21 mouse cellular contexts compared by ENCODE assay signal in genomic region chr16:33611291-33611690, GRCm38 (mm10).
DNase-seq lines count a peak whose midpoint lies in the region; ATAC-seq and TF ChIP-seq lines count a peak whose summit lies in the region.
"Had no signal": no experiment of that assay in that cellular context is flagged by ENCODE, and none has a peak within 500 bp of the region (broad histone marks: within the 10 kb centered on the region; RNA-seq: fewer than 3 reads in every experiment).

No protein-coding gene starts in this region.

- H3K27me3 ChIP-seq in forebrain, embryonic 10.5 days (ENCODE audit: poor library complexity, severe bottlenecking) = no peaks in the 10 kb centered on the region
- H3K27me3 ChIP-seq in forebrain, embryonic 11.5 days (ENCODE audit: control insufficient read depth, insufficient read depth, low read length) = no peaks in the 10 kb centered on the region
- H3K27me3 ChIP-seq in hindbrain, embryonic 10.5 days (ENCODE audit: insufficient read depth, poor library complexity, severe bottlenecking) = 0 out of 2 replicates have a peak, but pooled peaks cover 2% of the 10 kb centered on the region
- no peaks in the 10 kb centered on the region for H3K27me3 ChIP-seq in hindbrain, embryonic 14.5 days (ENCODE audit: control insufficient read depth, insufficient read depth, low read length)
- no peaks in the 10 kb centered on the region for H3K27me3 ChIP-seq in midbrain, embryonic 10.5 days (ENCODE audit: low read depth, poor library complexity, severe bottlenecking)
- no peaks in the 10 kb centered on the region for H3K27me3 ChIP-seq in midbrain, embryonic 15.5 days (replicated peaks)
- no peaks in the 10 kb centered on the region for H3K27me3 ChIP-seq in myocyte (ENCODE audit: control insufficient read depth, insufficient read depth, insufficient read length)
- H3K27me3 ChIP-seq: CH12.LX; embryonic facial prominence, embryonic 12.5 days; forebrain, embryonic 15.5 days; heart, embryonic 13.5 days; hindbrain, embryonic 12.5 days; Patski had no signal

- no peak overlapping the region for H3K4me3 ChIP-seq in forebrain, embryonic 10.5 days
- H3K4me3 ChIP-seq in forebrain, embryonic 11.5 days (ENCODE audit: low read depth, low read length) = no peak overlapping the region
- no peak overlapping the region for H3K4me3 ChIP-seq in hindbrain, embryonic 10.5 days
- no peak overlapping the region for H3K4me3 ChIP-seq in hindbrain, embryonic 14.5 days (replicated peaks; ENCODE audit: low read length)
- H3K4me3 ChIP-seq in midbrain, embryonic 10.5 days = no peak overlapping the region
- no peak overlapping the region for H3K4me3 ChIP-seq in midbrain, embryonic 15.5 days
- no peak overlapping the region for H3K4me3 ChIP-seq in myocyte
- H3K4me3 ChIP-seq: embryonic facial prominence, embryonic 12.5 days; forebrain, embryonic 15.5 days; heart, embryonic 13.5 days; hindbrain, embryonic 12.5 days had no signal

- peaks cover 50% of the 10 kb centered on the region for H3K4me1 ChIP-seq in forebrain, embryonic 10.5 days
- peaks cover 9% of the 10 kb centered on the region; the same call in 1 of the 2 replicates for H3K4me1 ChIP-seq in forebrain, embryonic 11.5 days (replicated peaks; ENCODE audit: control insufficient read depth, insufficient read depth, low read length)
- peaks cover 42% of the 10 kb centered on the region for H3K4me1 ChIP-seq in hindbrain, embryonic 10.5 days (replicated peaks)
- peaks cover 6% of the 10 kb centered on the region; the same call in 1 of the 2 replicates for H3K4me1 ChIP-seq in hindbrain, embryonic 14.5 days (replicated peaks; ENCODE audit: control insufficient read depth, insufficient read depth, low read length)
- peaks cover 44% of the 10 kb centered on the region for H3K4me1 ChIP-seq in midbrain, embryonic 10.5 days
- H3K4me1 ChIP-seq in midbrain, embryonic 15.5 days = peaks cover 6% of the 10 kb centered on the region
- H3K4me1 ChIP-seq: embryonic facial prominence, embryonic 12.5 days had no signal

- no peak for TF ChIP-seq POLR2A in myocyte (IDR thresholded peaks at IDR 0.05; ENCODE audit: insufficient read length, low read depth)

- H3K36me3 ChIP-seq in forebrain, embryonic 10.5 days (replicated peaks) = 0 out of 2 replicates have a peak, but pooled peaks cover 5% of the 10 kb centered on the region
- no peaks in the 10 kb centered on the region for H3K36me3 ChIP-seq in forebrain, embryonic 11.5 days (ENCODE audit: control insufficient read depth, insufficient read depth, low read length)
- H3K36me3 ChIP-seq in hindbrain, embryonic 10.5 days = no peaks in the 10 kb centered on the region
- H3K36me3 ChIP-seq in hindbrain, embryonic 14.5 days (replicated peaks; ENCODE audit: control insufficient read depth, insufficient read depth) = no peaks in the 10 kb centered on the region
- H3K36me3 ChIP-seq in midbrain, embryonic 10.5 days = no peaks in the 10 kb centered on the region
- H3K36me3 ChIP-seq in midbrain, embryonic 15.5 days (replicated peaks) = no peaks in the 10 kb centered on the region
- no peaks in the 10 kb centered on the region for H3K36me3 ChIP-seq in myocyte (ENCODE audit: control insufficient read depth, insufficient read depth)
- H3K36me3 ChIP-seq: embryonic facial prominence, embryonic 12.5 days; forebrain, embryonic 15.5 days; heart, embryonic 13.5 days; hindbrain, embryonic 12.5 days had no signal

- H3K79me2 ChIP-seq in myocyte (ENCODE audit: control insufficient read depth, insufficient read depth) = no peaks in the 10 kb centered on the region

- no peak overlapping the region for H3K9ac ChIP-seq in forebrain, embryonic 11.5 days (ENCODE audit: low read length)
- no peak overlapping the region for H3K9ac ChIP-seq in hindbrain, embryonic 14.5 days
- no peak overlapping the region for H3K9ac ChIP-seq in midbrain, embryonic 15.5 days
- H3K9ac ChIP-seq: embryonic facial prominence, embryonic 12.5 days; forebrain, embryonic 15.5 days; heart, embryonic 13.5 days; hindbrain, embryonic 12.5 days had no signal

- no peak for DNase-seq in forebrain, embryonic 10.5 days (ENCODE audit: extremely low spot score, low spot score)
- no peak for DNase-seq in forebrain, embryonic 11.5 days (ENCODE audit: low spot score)
- no peak for DNase-seq in hindbrain, embryonic 10.5 days (ENCODE audit: low spot score)
- no peak for DNase-seq in hindbrain, embryonic 14.5 days (ENCODE audit: low spot score)
- no peak for DNase-seq in midbrain, embryonic 10.5 days (ENCODE audit: low spot score)
- DNase-seq: adrenal gland, postnatal 14 days; cerebellum, adult 11-12 months; gastrocnemius, postnatal 36 days; heart, adult 18-20 months; heart, postnatal 36 days; kidney, adult 11 months had no signal

- no peak overlapping the region for H3ac ChIP-seq in myocyte (ENCODE audit: control insufficient read depth, insufficient read length)

- no peak overlapping the region for H3K4me2 ChIP-seq in forebrain, embryonic 11.5 days (ENCODE audit: low read depth, low read length, severe bottlenecking)
- no peak overlapping the region for H3K4me2 ChIP-seq in hindbrain, embryonic 14.5 days (replicated peaks)
- H3K4me2 ChIP-seq in midbrain, embryonic 15.5 days = no peak overlapping the region
- H3K4me2 ChIP-seq in myocyte (ENCODE audit: low read depth) = no peak overlapping the region
- H3K4me2 ChIP-seq: embryonic facial prominence, embryonic 12.5 days; forebrain, embryonic 15.5 days; heart, embryonic 13.5 days; hindbrain, embryonic 12.5 days had no signal

- 84% methylated on average over 8 of the region's 8 CpGs for WGBS in forebrain, embryonic 10.5 days
- 82% methylated on average over 8 of the region's 8 CpGs for WGBS in forebrain, embryonic 11.5 days
- WGBS in hindbrain, embryonic 10.5 days = 80% methylated on average over 8 of the region's 8 CpGs
- 68% methylated on average over 8 of the region's 8 CpGs for WGBS in hindbrain, embryonic 14.5 days
- 81% methylated on average over 8 of the region's 8 CpGs for WGBS in midbrain, embryonic 10.5 days
- WGBS in midbrain, embryonic 15.5 days = 69% methylated on average over 8 of the region's 8 CpGs

- H3K9me3 ChIP-seq in forebrain, embryonic 10.5 days = peaks cover 3% of the 10 kb centered on the region; the same call in 1 of the 2 replicates
- no peaks in the 10 kb centered on the region for H3K9me3 ChIP-seq in forebrain, embryonic 11.5 days (ENCODE audit: control insufficient read depth, low read length)
- H3K9me3 ChIP-seq in hindbrain, embryonic 10.5 days = no peaks in the 10 kb centered on the region
- H3K9me3 ChIP-seq in hindbrain, embryonic 14.5 days (ENCODE audit: control insufficient read depth, low read length) = no peaks in the 10 kb centered on the region
- H3K9me3 ChIP-seq in midbrain, embryonic 10.5 days (replicated peaks) = no peaks in the 10 kb centered on the region
- no peaks in the 10 kb centered on the region for H3K9me3 ChIP-seq in midbrain, embryonic 15.5 days
- H3K9me3 ChIP-seq: embryonic facial prominence, embryonic 12.5 days; forebrain, embryonic 15.5 days; heart, embryonic 13.5 days; hindbrain, embryonic 12.5 days had no signal

- no peak for ATAC-seq in forebrain, embryonic 11.5 days (replicated peaks; ENCODE audit: low FRiP score)
- no peak for ATAC-seq in hindbrain, embryonic 14.5 days (ENCODE audit: low FRiP score)
- ATAC-seq in midbrain, embryonic 15.5 days (replicated peaks) = no peak
- ATAC-seq: activated CD4-positive, CD25-positive, alpha-beta regulatory T cell, adult 4 months; forebrain, embryonic 15.5 days; hindbrain, postnatal 0 days; Patski had no signal

- peak overlapping the region; percentile 77 for H3K27ac ChIP-seq in forebrain, embryonic 10.5 days
- no peak overlapping the region for H3K27ac ChIP-seq in forebrain, embryonic 11.5 days (ENCODE audit: low read depth, low read length)
- H3K27ac ChIP-seq in hindbrain, embryonic 10.5 days = peak overlapping the region; percentile 77
- no peak overlapping the region for H3K27ac ChIP-seq in hindbrain, embryonic 14.5 days
- H3K27ac ChIP-seq in midbrain, embryonic 10.5 days (replicated peaks) = peak overlapping the region; percentile 91
- no peak overlapping the region for H3K27ac ChIP-seq in midbrain, embryonic 15.5 days
- H3K27ac ChIP-seq: embryonic facial prominence, embryonic 12.5 days; forebrain, embryonic 15.5 days; heart, embryonic 13.5 days; hindbrain, embryonic 12.5 days; hindbrain, postnatal 0 days had no signal

TF ChIP-seq in myocyte, 11 proteins besides CTCF, POLR2A, EP300 and RAD21:
- peak in 2 of 3 experiments; percentile 92 to 93 for TF ChIP-seq MYOG (IDR thresholded peaks at IDR 0.05; ENCODE audit: control insufficient read depth in 1 of 3, insufficient read depth in 1 of 3, insufficient read length in 2 of 3, low read depth in 2 of 3)
- TF ChIP-seq MYOD1 (IDR thresholded peaks at IDR 0.05; ENCODE audit: control insufficient read depth in 1 of 3, insufficient read length in 2 of 3, low read depth in 2 of 3) = peak in 2 of 3 experiments; percentile 84 to 96
- TF ChIP-seq TCF3 (IDR thresholded peaks at IDR 0.05; ENCODE audit: insufficient read length, low read depth) = no peak

Comparison
In these comparisons a context has a peak if more than half of its experiments do, and no peak if none do; other contexts are left out.
1. H3K27ac ChIP-seq: peak in forebrain, embryonic 10.5 days (single experiment), hindbrain, embryonic 10.5 days (single experiment) and midbrain, embryonic 10.5 days (single experiment); none in forebrain, embryonic 11.5 days (single experiment), hindbrain, embryonic 14.5 days (single experiment) and midbrain, embryonic 15.5 days (single experiment).